Mouse (Mus musculus) liver, embryonic 13.5 days (tissue): ENCODE results near the gene Man2b1. TPM values are rescaled to one million over a fixed set of nuclear protein-coding genes. Genes with fewer than 3 reads are reported as not detected.
"Not testable (repeated sequence)": the region's sequence is repeated elsewhere in the genome, so short reads cannot be mapped to it uniquely, and the experiment has no call there.

Source experiments
- ATAC-seq: fragments of 200-750 bp; cut with Nextera tagmentation; 2 replicates; pipeline ENCODE4 v1.8.0; 2017; ENCODE audit warnings: low read depth, mild to moderate bottlenecking, moderate number of reproducible peaks, moderate library complexity
- DNase-seq: peaks from one replicate; pipeline ENCODE4 v3.0.0; 2022
- H3K27ac ChIP-seq: fragments of 300-500 bp; sonication (generic); 2 replicates; pipeline ENCODE4 v1.5.1; 2015; ENCODE audit warnings: moderate library complexity, mild to moderate bottlenecking, inconsistent platforms
- H3K27me3 ChIP-seq: fragments of 300-500 bp; sonication (generic); 2 replicates; pipeline ENCODE4 v1.6.1; 2015; ENCODE audit warnings: mild to moderate bottlenecking, inconsistent platforms
- H3K36me3 ChIP-seq: fragments of 300-500 bp; sonication (generic); 2 replicates; pipeline ENCODE4 v1.6.1; 2015; ENCODE audit warnings: mild to moderate bottlenecking, inconsistent platforms
- H3K4me1 ChIP-seq: fragments of 300-500 bp; sonication (generic); replicated peaks from 2 replicates; pipeline ENCODE4 v1.6.1; 2015; ENCODE audit warnings: inconsistent platforms
- H3K4me2 ChIP-seq: fragments of 300-500 bp; sonication (generic); 2 replicates; pipeline ENCODE4 v1.6.1; 2015; ENCODE audit warnings: inconsistent platforms, mild to moderate bottlenecking, moderate library complexity
- H3K4me3 ChIP-seq: fragments of 300-500 bp; sonication (generic); replicated peaks from 2 replicates; pipeline ENCODE4 v1.5.1; 2015; ENCODE audit warnings: mild to moderate bottlenecking, inconsistent platforms
- H3K9ac ChIP-seq: fragments of 300-500 bp; sonication (generic); 2 replicates; pipeline ENCODE4 v1.6.1; 2015; ENCODE audit warnings: mild to moderate bottlenecking, inconsistent platforms
- H3K9me3 ChIP-seq: fragments of 300-500 bp; sonication (generic); replicated peaks from 2 replicates; pipeline ENCODE4 v1.6.1; 2016; ENCODE audit warnings: inconsistent platforms
- whole genome bisulfite sequencing: fragments of 180-500 bp; shearing (Covaris S2); methylation state at CpG from one replicate; pipeline ENCODE4 v1.1.7; 2015; ENCODE audit not compliant: insufficient replicate concordance; 5-methylcytosine and 5-hydroxymethylcytosine counted together
- microRNA-seq: library from miRNA; unstranded; fragments of <30 nt; microRNA quantifications from one replicate; pipeline ENCODE4, GENCODE M21; 2016
- polyA plus RNA-seq: library from polyadenylated mRNA; unstranded; fragments of >200 nt; fragmentation: Nextera tagmentation; extraction: Ambion mirVana; gene quantifications from 2 replicates; pipeline ENCODE4 v1.2.1, GENCODE M21; 2015

The Man2b1 gene
- polyA plus RNA-seq, 1 experiment from 2014 or later, result 20.0 TPM

DNA sequence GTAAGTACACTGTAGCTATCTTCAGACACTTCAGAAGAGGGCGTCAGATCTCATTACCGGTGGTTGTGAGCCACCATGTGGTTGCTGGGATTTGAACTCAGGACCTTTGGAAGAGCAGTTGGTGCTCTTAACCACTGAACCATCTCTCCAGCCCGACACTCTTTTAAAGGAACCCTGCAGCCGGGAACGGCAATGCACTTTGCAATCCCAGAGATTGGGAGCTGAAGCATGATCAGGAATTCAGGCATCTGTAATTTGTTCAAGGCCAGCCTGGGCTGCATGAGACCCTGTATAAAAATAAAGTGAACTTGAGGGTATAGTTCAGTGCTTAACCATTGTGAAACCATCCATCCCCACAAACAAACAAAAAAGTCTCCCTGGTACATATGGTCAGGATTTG is 37.2 kb downstream of the Man2b1 start:
- not testable (repeated sequence) for H3K9me3 ChIP-seq, H3K4me3 ChIP-seq, H3K4me1 ChIP-seq, DNase-seq, H3K27ac ChIP-seq, H3K9ac ChIP-seq, H3K36me3 ChIP-seq, H3K4me2 ChIP-seq, ATAC-seq
- H3K27me3 ChIP-seq, result peaks cover 11% of the 10 kb centered on the region
- WGBS, result 60% methylated on average over 5 of the region's 5 CpGs

DNA sequence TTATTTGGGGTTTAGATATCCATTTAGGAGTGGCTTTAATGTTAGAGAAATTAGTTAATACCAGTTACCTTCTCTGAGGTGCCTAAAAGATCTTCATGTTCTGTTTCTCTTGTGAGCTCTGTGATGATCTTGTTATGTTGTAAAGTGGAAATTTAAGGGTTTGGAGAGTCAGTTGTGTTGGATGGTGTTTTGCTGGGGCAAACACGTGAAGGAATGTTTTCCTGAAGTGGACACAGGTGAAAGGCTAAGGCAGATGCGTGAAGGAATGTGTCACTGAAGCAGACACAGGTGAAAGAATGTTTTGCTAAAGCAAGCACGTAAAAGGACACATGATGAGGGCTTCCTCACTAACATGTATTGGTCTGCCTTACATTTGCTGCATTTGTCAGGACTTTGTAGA is 39.9 kb downstream of the Man2b1 start, which contains the start of gene Zfp791:
Gene Zfp791 (minus strand): TSS at position 101 of the 400 bp plus-strand sequence.
- DNase-seq, result no peak

DNA sequence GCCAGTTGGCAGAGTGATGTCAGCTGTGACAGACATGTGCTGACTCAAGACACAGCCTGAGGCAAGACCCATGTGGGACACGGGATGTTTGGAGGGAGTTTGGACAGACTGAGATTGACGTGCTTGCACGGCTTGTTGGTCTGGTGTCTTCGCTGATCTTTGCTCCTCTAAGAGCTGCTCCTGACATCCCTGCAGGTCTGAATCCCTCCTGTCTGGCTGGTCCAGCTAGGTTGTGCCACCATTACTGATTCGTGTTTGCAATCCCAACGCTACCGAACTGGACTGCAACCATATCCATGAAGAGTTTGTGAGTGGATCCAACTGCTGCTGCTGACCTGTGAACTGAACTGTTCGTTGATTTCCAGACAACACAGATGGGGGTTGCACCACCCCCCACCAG is 40.6 kb downstream of the Man2b1 start:
- DNase-seq (no peak), ATAC-seq (no peak)
- no peaks in the 10 kb centered on the region for H3K4me1 ChIP-seq
- H3K4me2 ChIP-seq, result no peak overlapping the region
- no peak overlapping the region for H3K9ac ChIP-seq
- no peak overlapping the region for H3K27ac ChIP-seq
- peaks cover 11% of the 10 kb centered on the region for H3K27me3 ChIP-seq
- WGBS, result 75% methylated on average over 8 of the region's 8 CpGs
- no peak overlapping the region for H3K4me3 ChIP-seq
- H3K9me3 ChIP-seq, result no peaks in the 10 kb centered on the region
- no peaks in the 10 kb centered on the region for H3K36me3 ChIP-seq

More for the DNA sequence above, 39.9 kb downstream of the Man2b1 start, which contains the start of gene Zfp791:
- no peak within 1 kb of the TSS for H3K4me3 ChIP-seq
- 53% methylated on average over 3 of the region's 3 CpGs for WGBS
- no peaks in the 10 kb centered on the region for H3K4me1 ChIP-seq
- H3K4me2 ChIP-seq, result no peak within 1 kb of the TSS
- H3K36me3 ChIP-seq, result no peaks in the 10 kb centered on the region
- ATAC-seq, result no peak
- no peaks in the 10 kb centered on the region for H3K9me3 ChIP-seq
- H3K27ac ChIP-seq, result no peak within 1 kb of the TSS
- peaks cover 11% of the 10 kb centered on the region for H3K27me3 ChIP-seq
- H3K9ac ChIP-seq, result no peak within 1 kb of the TSS

DNA sequence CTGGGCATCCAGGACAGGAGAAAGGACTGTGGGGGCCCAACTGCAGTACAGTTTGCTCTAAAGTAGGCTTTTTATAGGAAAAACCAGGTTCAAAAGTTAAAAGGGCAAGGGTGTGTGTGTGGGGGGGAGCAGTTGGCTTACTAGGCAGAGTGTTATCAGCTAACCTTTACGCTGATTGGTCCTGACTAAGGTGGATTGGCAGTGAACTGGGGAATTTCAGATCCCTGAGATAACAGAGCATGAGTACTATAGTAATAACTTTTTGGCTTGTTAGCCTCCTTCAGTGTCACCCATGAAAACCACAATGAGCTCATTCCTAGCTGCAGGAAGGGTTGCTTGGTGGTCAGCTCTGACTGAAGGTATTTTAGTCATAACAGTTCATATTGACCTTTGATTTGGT is 49.3 kb downstream of the Man2b1 start:
- Histone ChIP-seq H3K4me3 (no peak overlapping the region), H3K4me2 (no peak overlapping the region), H3K4me1 (no peaks in the 10 kb centered on the region), H3K36me3 (no peaks in the 10 kb centered on the region), H3K9ac (no peak overlapping the region), H3K27me3 (peaks cover 3% of the 10 kb centered on the region; the same call in 1 of the 2 replicates), H3K9me3 (no peaks in the 10 kb centered on the region), H3K27ac (no peak overlapping the region)
- ATAC-seq (no peak), DNase-seq (no peak)
- WGBS, result 70% methylated on average over 1 of the region's 1 CpGs

DNA sequence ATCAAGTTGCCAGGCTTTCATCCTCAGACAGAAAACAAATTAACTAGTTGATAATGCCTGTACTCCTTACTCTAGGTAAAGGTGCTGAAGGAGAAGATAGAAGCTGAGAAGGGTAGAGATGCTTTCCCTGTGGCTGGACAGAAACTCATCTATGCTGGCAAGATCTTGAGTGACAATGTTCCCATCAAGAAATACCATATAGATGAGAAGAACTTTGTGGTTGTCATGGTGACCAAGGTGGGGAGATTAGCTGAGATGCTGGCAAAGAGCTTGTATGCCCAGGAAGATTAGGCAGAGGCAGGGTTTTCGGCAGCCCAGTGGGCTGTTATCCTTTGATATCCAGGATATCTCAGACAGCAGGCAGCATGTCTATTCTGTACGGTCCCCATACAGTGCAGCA is 52.6 kb downstream of the Man2b1 start:
- ATAC-seq, H3K4me3 ChIP-seq, H3K4me1 ChIP-seq, DNase-seq, H3K36me3 ChIP-seq, H3K9ac ChIP-seq, H3K27me3 ChIP-seq, H3K27ac ChIP-seq, H3K4me2 ChIP-seq, H3K9me3 ChIP-seq: not testable (repeated sequence)
- 61% methylated on average over 2 of the region's 2 CpGs for WGBS

DNA sequence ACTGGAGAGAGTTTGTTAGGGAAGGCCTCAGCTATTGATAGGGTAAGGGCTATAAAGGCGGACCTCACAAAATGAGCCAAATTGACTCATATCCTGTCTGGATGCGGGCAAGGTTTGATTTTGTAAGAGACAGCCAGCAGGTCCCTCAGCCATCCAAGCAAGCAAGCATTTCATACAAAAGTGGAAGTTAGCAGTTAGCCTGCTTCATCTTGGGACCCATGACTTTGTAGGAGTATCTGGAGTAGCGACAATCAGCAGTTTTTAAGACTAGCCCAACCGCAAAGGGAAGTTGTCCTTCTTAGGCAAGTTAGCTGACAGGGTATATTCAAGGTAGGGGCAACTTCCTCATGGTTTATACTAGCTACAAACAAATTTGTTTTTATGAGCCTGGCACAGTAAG is 59.4 kb downstream of the Man2b1 start:
- H3K27ac ChIP-seq, result no peak overlapping the region
- no peak overlapping the region for H3K9ac ChIP-seq
- WGBS, result 61% methylated on average over 4 of the region's 4 CpGs
- no peak for DNase-seq
- no peaks in the 10 kb centered on the region for H3K36me3 ChIP-seq
- no peaks in the 10 kb centered on the region for H3K4me1 ChIP-seq
- H3K4me2 ChIP-seq, result no peak overlapping the region
- H3K9me3 ChIP-seq, result no peaks in the 10 kb centered on the region; the same call in 1 of the 2 replicates
- no peak for ATAC-seq
- H3K4me3 ChIP-seq, result no peak overlapping the region
- no peaks in the 10 kb centered on the region for H3K27me3 ChIP-seq

Small RNA genes lying within 50 kb of the gene (microRNA-seq; reads per million reads assigned to microRNA genes)
- gene Gm23388 (6.8 reads per million, percentile 16 among the genes with 10 or more reads in this experiment), gene Mir7070 (2.9 reads per million, percentile 3 among the genes with 10 or more reads in this experiment)

Other genes with a start within 250 kb of the Man2b1 start
- 269 and 278 TPM in 2 replicates for gene Rad23a, start 242.6 kb upstream of the Man2b1 start, polyA plus RNA-seq
- 511 and 613 TPM in 2 replicates for gene Calr, start 236.3 kb upstream of the Man2b1 start, polyA plus RNA-seq
- 82.3 and 83.1 TPM in 2 replicates for gene Farsa, start 226.3 kb upstream of the Man2b1 start, polyA plus RNA-seq
- gene Syce2, start 211.2 kb upstream of the Man2b1 start, polyA plus RNA-seq, result 84.1 and 90.4 TPM in 2 replicates
- 44.7 and 48.6 TPM in 2 replicates for gene Gcdh, start 189.3 kb upstream of the Man2b1 start, polyA plus RNA-seq
- 469 and 494 TPM in 2 replicates for gene Klf1, start 181.3 kb upstream of the Man2b1 start, polyA plus RNA-seq
- 9.3 and 10.4 TPM in 2 replicates for gene Dnase2a, start 174.7 kb upstream of the Man2b1 start, polyA plus RNA-seq
- gene Mast1, start 145.9 kb upstream of the Man2b1 start, polyA plus RNA-seq, result 0.12 and 0.13 TPM in 2 replicates
- 0.33 and 0.56 TPM in 2 replicates for gene Rtbdn, start 136.3 kb upstream of the Man2b1 start, polyA plus RNA-seq
- gene Gm49661, start 113.8 kb upstream of the Man2b1 start, polyA plus RNA-seq, result not detected in 2 replicates
- gene Prdx2, start 113.7 kb upstream of the Man2b1 start, polyA plus RNA-seq, result 1,982 and 2,114 TPM in 2 replicates
- 130 TPM in 2 replicates for gene Rnaseh2a, start 113.5 kb upstream of the Man2b1 start, polyA plus RNA-seq
- gene Junb, start 104.6 kb upstream of the Man2b1 start, polyA plus RNA-seq, result 12.2 and 15.3 TPM in 2 replicates
- 7.2 and 7.4 TPM in 2 replicates for gene Hook2, start 92.7 kb upstream of the Man2b1 start, polyA plus RNA-seq
- not detected in 2 replicates for gene Best2, start 68.7 kb upstream of the Man2b1 start, polyA plus RNA-seq
- gene Asna1, start 58.0 kb upstream of the Man2b1 start, polyA plus RNA-seq, result 80.1 and 81.5 TPM in 2 replicates
- gene Trir, start 56.4 kb upstream of the Man2b1 start, polyA plus RNA-seq, result 83.1 and 91.4 TPM in 2 replicates
- 24.0 and 28.2 TPM in 2 replicates for gene Tnpo2, start 46.4 kb upstream of the Man2b1 start, polyA plus RNA-seq
- gene Fbxw9, start 23.2 kb upstream of the Man2b1 start, polyA plus RNA-seq, result 8.7 and 9.0 TPM in 2 replicates
- gene Gm5741, start 15.3 kb upstream of the Man2b1 start, polyA plus RNA-seq, result not detected in 2 replicates
- gene Dhps, start 11.5 kb upstream of the Man2b1 start, polyA plus RNA-seq, result 41.2 and 42.9 TPM in 2 replicates
- 69.1 and 70.5 TPM in 2 replicates for gene Wdr83os, start 2.5 kb upstream of the Man2b1 start, polyA plus RNA-seq
- 26.5 and 28.1 TPM in 2 replicates for gene Wdr83, start 2.0 kb upstream of the Man2b1 start, polyA plus RNA-seq
- gene Zfp791, start 39.8 kb downstream of the Man2b1 start, polyA plus RNA-seq, result 0.66 and 0.83 TPM in 2 replicates
- gene Cks1brt, start 68.7 kb downstream of the Man2b1 start, polyA plus RNA-seq, result not detected in 2 replicates
- gene Olfr371, start 142.7 kb downstream of the Man2b1 start, polyA plus RNA-seq, result not detected in 2 replicates
- gene Orc6, start 216.4 kb downstream of the Man2b1 start, polyA plus RNA-seq, result 113 and 120 TPM in 2 replicates
- 110 and 138 TPM in 2 replicates for gene Vps35, start 216.5 kb downstream of the Man2b1 start, polyA plus RNA-seq